Mouse (Mus musculus) frontal cortex, postnatal 25 days (tissue): ENCODE data around the gene Rasa4.
"Not testable (repeated sequence)": the region's sequence is repeated elsewhere in the genome, so short reads cannot be mapped to it uniquely, and the experiment has no call there.

Experiments used
- DNase-seq, 2 experiments: peaks; one replicate each; pipeline ENCODE4 v3.0.0; 2022; ENCODE audit warnings: low spot score in 2 of 2

Gene Rasa4

GRCm38 (mm10) chr5:136066404-136067148 is 17.1 kb upstream of the Rasa4 start:
- DNase-seq: not testable (repeated sequence)

GRCm38 (mm10) chr5:136069411-136069810 is 14.3 kb upstream of the Rasa4 start:
- DNase-seq: no peak

DNA sequence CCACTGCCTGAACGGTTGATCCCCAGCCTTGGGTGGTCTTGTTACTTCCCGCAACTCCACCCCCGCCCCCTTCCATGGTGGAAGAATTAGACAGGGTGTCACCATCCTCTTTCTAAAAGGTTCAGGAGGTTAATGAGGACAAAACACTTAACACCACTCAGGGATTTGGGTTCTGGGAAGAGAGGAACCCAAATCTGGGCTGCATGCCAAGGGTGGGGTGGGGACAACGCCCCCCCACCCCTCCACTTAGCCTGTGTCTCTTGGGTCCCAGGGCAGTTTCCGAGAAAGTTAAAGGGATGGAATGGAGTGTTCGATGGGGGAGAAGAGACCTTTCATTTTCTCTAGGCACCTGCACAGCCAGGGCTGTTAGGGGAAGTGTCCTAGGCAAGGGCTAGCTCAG is 10.7 kb upstream of the Rasa4 start:
- DNase-seq: no peak

GRCm38 (mm10) chr5:136073526-136073925 is 10.2 kb upstream of the Rasa4 start:
- no peak for DNase-seq

DNA sequence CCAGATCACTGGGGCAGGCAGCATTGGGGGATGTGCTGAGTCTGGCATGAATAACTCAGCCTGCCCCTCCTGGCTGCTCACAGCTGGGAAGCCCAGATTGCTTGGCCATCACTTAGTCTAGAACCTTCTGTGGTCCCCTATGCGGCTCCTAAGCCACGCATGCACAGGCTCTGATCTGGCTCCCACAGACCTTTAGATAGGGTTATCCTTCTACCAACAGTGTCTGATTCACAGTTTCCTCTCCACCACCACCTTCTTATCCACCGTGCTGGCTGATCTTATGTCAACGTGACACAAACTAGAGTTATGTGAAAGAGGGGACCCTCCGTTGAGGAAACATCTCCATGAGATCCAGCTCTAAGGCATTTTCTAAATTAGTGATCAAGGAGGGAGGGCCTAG is 8.6 kb upstream of the Rasa4 start:
- no peak for DNase-seq

GRCm38 (mm10) chr5:136076284-136076683 is 7.4 kb upstream of the Rasa4 start:
- DNase-seq: no peak

GRCm38 (mm10) chr5:136077001-136077550 is 6.6 kb upstream of the Rasa4 start:
- no peak for DNase-seq

DNA sequence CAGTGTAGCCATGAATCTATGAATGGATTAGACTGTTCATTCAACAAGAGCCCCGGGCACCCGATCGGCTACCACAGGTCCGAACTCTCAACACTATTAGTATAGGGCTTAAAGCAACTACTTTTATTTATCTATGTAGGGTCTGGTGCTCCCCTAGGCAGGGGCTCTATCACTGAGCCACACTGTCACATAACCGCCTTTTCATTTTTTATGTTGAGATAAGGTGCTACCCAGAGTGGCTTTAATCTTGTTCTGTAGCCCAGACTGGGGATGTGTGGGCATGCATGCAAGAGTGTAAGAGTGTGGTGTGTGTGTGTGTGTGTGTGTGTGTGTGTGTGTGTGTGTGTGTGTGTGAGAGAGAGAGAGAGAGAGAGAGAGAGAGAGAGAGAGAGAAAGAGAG is 5.6 kb upstream of the Rasa4 start:
- no peak for DNase-seq

DNA sequence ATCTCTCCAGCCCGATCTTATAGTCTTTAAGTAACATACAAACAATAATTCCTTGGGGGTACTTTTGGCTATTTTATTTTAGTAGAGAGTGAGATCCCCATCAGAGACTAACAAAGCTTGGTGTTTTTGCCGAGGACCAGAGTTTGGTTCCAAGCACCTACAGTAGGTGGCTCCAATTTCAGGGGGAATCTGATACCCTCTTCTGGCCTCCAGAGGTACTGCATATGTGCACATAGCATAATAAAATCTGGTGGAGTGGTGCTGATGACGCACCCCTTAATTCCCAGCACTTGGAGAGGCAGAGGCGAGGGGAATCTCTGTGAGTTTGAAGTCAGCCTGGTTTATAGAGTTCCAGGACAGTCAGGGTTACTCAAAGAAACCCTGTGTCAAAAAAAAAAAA is 1.4 kb upstream of the Rasa4 start:
- no peak for DNase-seq

DNA sequence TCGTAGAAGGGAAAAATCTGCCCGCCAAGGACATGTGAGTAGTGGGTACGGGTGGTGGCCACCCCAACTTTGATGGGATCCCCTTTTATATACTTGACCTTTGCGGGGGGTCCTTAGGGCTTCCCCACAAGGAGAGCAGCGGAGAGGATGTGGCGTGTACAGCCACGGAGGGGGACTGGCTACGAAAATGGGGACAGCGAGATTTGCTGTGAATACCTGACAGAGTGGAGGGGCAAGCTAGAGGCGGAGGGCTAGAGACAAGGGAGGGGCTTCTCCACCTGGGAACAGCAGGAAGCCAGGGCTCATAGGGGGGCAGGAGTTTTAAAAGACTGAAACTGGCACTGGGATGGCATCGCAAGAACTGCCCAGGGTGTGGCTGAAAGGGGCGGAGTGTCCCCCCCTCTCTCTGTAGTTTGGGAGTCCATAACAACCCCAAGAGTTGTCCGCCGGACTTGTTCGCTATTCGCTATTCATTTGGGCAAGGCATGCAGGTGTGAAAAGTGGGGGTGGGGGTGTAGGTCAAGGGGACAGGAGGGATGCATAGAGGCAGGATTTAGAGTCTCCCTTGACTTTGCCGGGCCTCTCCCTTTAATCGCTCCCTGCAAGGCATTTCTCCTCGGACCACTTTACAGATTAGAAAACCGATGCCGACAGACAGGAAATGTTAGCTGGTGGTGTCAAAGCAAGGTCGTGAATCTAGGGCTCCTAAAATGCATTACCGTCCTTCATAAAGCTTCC is 597 bp downstream of the Rasa4 start:
- no peak for DNase-seq

DNA sequence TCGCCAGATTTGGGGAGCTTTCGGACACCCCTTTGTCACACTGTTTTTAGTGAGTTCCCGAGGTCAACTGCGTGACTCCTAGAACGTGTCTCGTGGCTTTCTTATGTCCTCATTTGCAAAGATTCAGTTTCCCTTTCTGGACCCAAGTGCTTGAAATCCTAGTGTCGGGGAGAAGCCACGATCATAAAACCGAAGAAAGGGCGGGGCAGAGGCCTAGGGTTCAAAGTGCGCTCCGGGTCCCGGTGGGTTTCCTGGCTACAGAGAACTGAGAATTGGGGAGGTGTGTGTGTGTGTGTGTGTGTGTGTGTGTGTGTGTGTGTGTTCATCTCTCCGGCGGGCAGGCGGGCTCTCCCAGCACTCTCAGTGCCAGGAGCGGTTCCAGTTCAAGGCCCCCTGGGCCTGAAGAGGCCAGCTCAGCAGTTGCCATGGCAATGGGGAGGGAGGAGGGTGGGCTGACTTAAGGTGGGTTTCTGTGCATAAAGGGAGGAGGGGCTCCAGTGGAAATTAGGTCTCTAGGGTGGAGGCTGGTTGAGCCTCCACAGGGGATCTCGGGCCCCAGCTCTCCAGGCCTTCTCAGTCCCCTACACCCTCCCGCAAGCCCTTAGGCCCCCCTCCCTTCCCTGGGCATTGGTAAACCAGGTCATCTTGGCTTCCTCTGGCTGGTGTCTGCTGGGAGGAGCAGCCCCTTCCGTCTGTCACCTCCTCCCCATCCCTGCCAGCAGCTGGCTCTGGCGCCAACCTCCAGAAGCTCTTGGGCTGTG is 1.4 kb downstream of the Rasa4 start:
- no peak for DNase-seq

- DNase-seq: no peak
Measured at GRCm38 (mm10) chr5:136086290-136086689, 2.6 kb downstream of the Rasa4 start.

GRCm38 (mm10) chr5:136088821-136089575 is 5.3 kb downstream of the Rasa4 start:
- no peak for DNase-seq

- DNase-seq: no peak
Measured at GRCm38 (mm10) chr5:136091927-136092326, 8.2 kb downstream of the Rasa4 start.

- DNase-seq: no peak
Measured at GRCm38 (mm10) chr5:136094249-136095010, 10.7 kb downstream of the Rasa4 start.

DNA sequence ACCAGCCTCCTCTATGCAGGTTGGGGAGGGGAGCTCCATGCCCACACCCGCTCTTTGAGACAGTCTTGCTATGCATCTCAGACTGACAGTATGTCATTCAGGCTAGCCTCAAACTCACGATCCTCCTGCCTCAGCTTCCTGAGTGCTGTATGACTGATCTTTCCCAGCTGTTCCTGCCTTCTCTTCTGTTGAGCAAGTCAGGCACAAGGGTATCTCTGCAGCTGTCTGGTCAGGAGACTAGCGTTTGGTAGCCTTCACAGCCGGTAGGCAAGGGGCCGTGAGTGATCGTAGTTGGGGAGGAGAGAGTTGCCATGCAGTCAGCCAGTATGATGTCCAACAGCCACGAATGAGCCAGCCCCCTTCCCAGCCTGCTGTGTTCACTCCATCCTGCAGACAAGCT is 11.4 kb downstream of the Rasa4 start:
- no peak for DNase-seq

DNA sequence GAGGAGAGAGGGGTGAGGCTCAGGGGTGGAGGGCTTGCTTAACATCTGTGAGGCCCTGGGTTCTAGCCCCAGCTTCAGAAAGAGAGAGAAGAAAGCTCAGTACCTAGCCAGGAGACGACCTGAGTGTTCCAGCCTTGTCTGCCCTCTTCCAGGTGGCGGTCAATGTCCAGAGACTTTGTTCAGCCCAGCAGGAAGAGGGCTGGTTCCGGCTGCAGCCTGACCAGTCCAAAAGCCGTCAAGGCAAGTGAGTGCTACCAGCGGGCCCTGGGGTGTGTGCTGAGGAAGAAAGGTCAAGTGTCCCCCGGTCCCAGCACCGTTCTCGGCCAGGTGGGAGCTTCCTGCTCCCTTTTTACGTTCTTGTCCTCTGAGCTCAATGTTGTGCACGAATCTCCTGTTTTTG is 14.8 kb downstream of the Rasa4 start:
- no peak for DNase-seq

GRCm38 (mm10) chr5:136102099-136102820 is 18.5 kb downstream of the Rasa4 start:
- DNase-seq: peak; percentile 44 to 45

DNA sequence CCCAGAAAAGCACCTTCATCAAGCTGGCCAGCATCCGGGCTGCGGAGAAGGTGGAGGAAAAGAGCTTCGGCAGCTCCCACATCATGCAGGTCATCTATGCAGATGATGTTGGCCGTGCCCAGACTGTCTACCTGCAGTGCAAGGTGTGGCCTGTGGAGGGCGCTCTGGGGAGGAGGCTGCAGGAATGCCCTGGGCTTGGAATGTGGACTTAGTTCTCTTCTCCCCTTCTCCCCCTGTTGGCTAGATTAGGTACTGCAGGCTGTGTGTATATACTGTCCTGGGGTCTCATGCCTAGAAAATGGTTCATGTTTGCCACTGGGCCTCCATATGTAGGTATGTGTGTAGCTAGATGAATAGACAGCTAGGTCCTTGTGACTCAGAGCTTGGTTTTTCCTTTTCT is 20.8 kb downstream of the Rasa4 start:
- no peak for DNase-seq

DNA sequence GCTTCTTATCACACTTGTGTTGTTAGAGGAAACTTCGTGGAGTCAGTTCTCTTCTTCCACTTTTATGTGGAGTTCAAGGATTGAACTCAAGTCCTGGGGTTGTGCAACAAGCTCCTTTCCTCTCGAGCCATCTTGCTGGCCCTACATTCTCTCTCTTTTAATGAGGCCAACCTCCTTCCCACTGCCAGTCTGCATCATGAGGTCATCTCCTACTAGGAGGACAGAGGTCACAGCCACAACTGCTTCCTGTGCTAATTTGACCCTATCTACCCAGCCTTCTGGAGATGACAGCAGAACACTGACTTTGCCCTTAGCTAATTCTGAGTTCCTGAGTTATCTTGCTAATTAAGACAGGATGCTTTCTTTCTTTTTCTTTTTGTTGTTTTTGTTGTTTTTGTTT is 24.8 kb downstream of the Rasa4 start:
- no peak for DNase-seq
